Mouse (Mus musculus): ENCODE measurements around the gene Gm21885. TPM values are rescaled to one million over a fixed set of nuclear protein-coding genes. Genes with fewer than 3 reads are reported as not detected.

Gm21885 gene
- polyA plus RNA-seq, 1 experiment from 2014 or later, result 0.38 TPM

GRCm38 (mm10) chr11:94334386-94334968 lies 52.8 kb downstream of the Gm21885 start:
- 79% methylated on average over 8 of the region's 8 CpGs for WGBS

More at GRCm38 (mm10) chr11:94334386-94334968, 52.8 kb downstream of the Gm21885 start:
- Histone ChIP-seq H3K36me3 (ENCODE audit: control insufficient read depth, insufficient read depth) (peaks cover 14% of the 10 kb centered on the region), H3K4me2 (ENCODE audit: low read length) (no peak overlapping the region), H3K4me1 (replicated peaks; ENCODE audit: control insufficient read depth, insufficient read depth, low read length) (peaks cover 15% of the 10 kb centered on the region), H3K4me3 (replicated peaks; ENCODE audit: low read length) (no peak overlapping the region), H3K27ac (ENCODE audit: low read length) (no peak overlapping the region), H3K9me3 (ENCODE audit: control insufficient read depth, low read length) (no peaks in the 10 kb centered on the region), H3K27me3 (replicated peaks; ENCODE audit: control insufficient read depth, insufficient read depth, low read length) (no peaks in the 10 kb centered on the region), H3K9ac (replicated peaks; ENCODE audit: low read depth, low read length) (no peak overlapping the region)
- no peak for ATAC-seq

Other genes starting within 250 kb of the Gm21885 start
- gene Tob1, start 70.4 kb upstream of the Gm21885 start, polyA plus RNA-seq (2015; fragmentation: Nextera tagmentation; extraction: Ambion mirVana), result 35.1 and 46.0 TPM in 2 replicates
- gene Wfikkn2, start 35.9 kb upstream of the Gm21885 start, polyA plus RNA-seq (2015; fragmentation: Nextera tagmentation; extraction: Ambion mirVana), result 3.5 and 5.3 TPM in 2 replicates
- 152 and 163 TPM in 2 replicates for gene Luc7l3, start 40.1 kb downstream of the Gm21885 start, polyA plus RNA-seq (2015; fragmentation: Nextera tagmentation; extraction: Ambion mirVana)
- gene Ankrd40, start 46.1 kb downstream of the Gm21885 start, polyA plus RNA-seq (2015; fragmentation: Nextera tagmentation; extraction: Ambion mirVana), result 8.6 and 11.4 TPM in 2 replicates
- 0.18 and 0.55 TPM in 2 replicates for gene Abcc3, start 111.1 kb downstream of the Gm21885 start, polyA plus RNA-seq (2015; fragmentation: Nextera tagmentation; extraction: Ambion mirVana)
- gene Cacna1g, start 192.3 kb downstream of the Gm21885 start, polyA plus RNA-seq (2015; fragmentation: Nextera tagmentation; extraction: Ambion mirVana), result 5.4 and 12.1 TPM in 2 replicates
- 0.38 and 0.48 TPM in 2 replicates for gene Spata20, start 204.3 kb downstream of the Gm21885 start, polyA plus RNA-seq (2015; fragmentation: Nextera tagmentation; extraction: Ambion mirVana)
- 0.26 and 0.35 TPM in 2 replicates for gene Epn3, start 218.1 kb downstream of the Gm21885 start, polyA plus RNA-seq (2015; fragmentation: Nextera tagmentation; extraction: Ambion mirVana)
- 1.9 and 2.6 TPM in 2 replicates for gene Mycbpap, start 239.9 kb downstream of the Gm21885 start, polyA plus RNA-seq (2015; fragmentation: Nextera tagmentation; extraction: Ambion mirVana)

Data from forebrain, embryonic 16.5 days (tissue).